Mouse (Mus musculus) regulatory T cell (primary cell): ENCODE measurements around the gene Rap1a.

ENCODE experiments used
- in situ Hi-C: fragments of 300-600 bp; cut with MboI, MseI; formaldehyde crosslinking; loops from one replicate; pipeline ENCODE4 v1.15.1; 2025; ENCODE audit warnings: high pct_unique_total_duplicates

Gene Rap1a

GRCm38 (mm10) chr3:105801191-105802166 is at the start of gene Rap1a:
Rap1a (minus strand) TSS chr3:105801336.
- in situ Hi-C loops, result no loop called here

GRCm38 (mm10) chr3:105846294-105847069 is 45.3 kb upstream of the Rap1a start:
- in situ Hi-C loops, result no loop called here

- in situ Hi-C loops, result no loop called here
Measured at GRCm38 (mm10) chr3:105839836-105840235, 38.7 kb upstream of the Rap1a start.

- in situ Hi-C loops, result no loop called here
Measured at GRCm38 (mm10) chr3:105838655-105839054, 37.5 kb upstream of the Rap1a start.

GRCm38 (mm10) chr3:105836883-105837282 is 35.7 kb upstream of the Rap1a start:
- in situ Hi-C loops, result no loop called here

- in situ Hi-C loops, result no loop called here
Measured at GRCm38 (mm10) chr3:105835875-105836274, 34.7 kb upstream of the Rap1a start.

- in situ Hi-C loops, result no loop called here
Measured at GRCm38 (mm10) chr3:105831584-105831983, 30.4 kb upstream of the Rap1a start.

GRCm38 (mm10) chr3:105825501-105826161 is 24.5 kb upstream of the Rap1a start:
- in situ Hi-C loops, result no loop called here

- in situ Hi-C loops, result loop anchor here (5.0 kb wide), 1 partner anchor 37 kb away; no protein-coding TSS in a partner anchor
Measured at GRCm38 (mm10) chr3:105824704-105825103, 23.6 kb upstream of the Rap1a start.

GRCm38 (mm10) chr3:105824103-105824502 is 23.0 kb upstream of the Rap1a start:
- in situ Hi-C loops, result loop anchor here (5.0 kb wide), 1 partner anchor 37 kb away; no protein-coding TSS in a partner anchor

- in situ Hi-C loops, result loop anchor here (5.0 kb wide), 1 partner anchor 36 kb away; no protein-coding TSS in a partner anchor
Measured at GRCm38 (mm10) chr3:105823609-105824008, 22.5 kb upstream of the Rap1a start.

GRCm38 (mm10) chr3:105821504-105821903 is 20.4 kb upstream of the Rap1a start:
- in situ Hi-C loops, result loop anchor here (5.0 kb wide), 1 partner anchor 34 kb away; no protein-coding TSS in a partner anchor

- in situ Hi-C loops, result loop anchor here (5.0 kb wide), 1 partner anchor 33 kb away; no protein-coding TSS in a partner anchor
Measured at GRCm38 (mm10) chr3:105820272-105820671, 19.1 kb upstream of the Rap1a start.

GRCm38 (mm10) chr3:105818130-105819004 is 17.2 kb upstream of the Rap1a start:
- in situ Hi-C loops, result loop anchor here (5.0 kb wide), 1 partner anchor 79 kb away; no protein-coding TSS in a partner anchor

GRCm38 (mm10) chr3:105816089-105816488 is 15.0 kb upstream of the Rap1a start:
- in situ Hi-C loops, result loop anchor here (5.0 kb wide), 1 partner anchor 81 kb away; no protein-coding TSS in a partner anchor

- in situ Hi-C loops, result loop anchor here (5.0 kb wide), 1 partner anchor 82 kb away; no protein-coding TSS in a partner anchor
Measured at GRCm38 (mm10) chr3:105815236-105815904, 14.2 kb upstream of the Rap1a start.

GRCm38 (mm10) chr3:105811146-105811545 is 10.0 kb upstream of the Rap1a start:
- in situ Hi-C loops, result no loop called here

- in situ Hi-C loops, result no loop called here
Measured at GRCm38 (mm10) chr3:105808179-105809037, 7.3 kb upstream of the Rap1a start.

- in situ Hi-C loops, result no loop called here
Measured at GRCm38 (mm10) chr3:105807672-105808071, 6.5 kb upstream of the Rap1a start.
